Mouse (Mus musculus) lung, adult 2 months (tissue): ENCODE measurements around the gene Ucp3. TPM values are rescaled to one million over a fixed set of nuclear protein-coding genes. Genes with fewer than 3 reads are reported as not detected.
"Not testable (repeated sequence)": the region's sequence is repeated elsewhere in the genome, so short reads cannot be mapped to it uniquely, and the experiment has no call there.

Source experiments
- DNase-seq: peaks from one replicate; pipeline ENCODE4 v3.0.0; 2022
- H3K4me1 ChIP-seq: fragments of 200-500 bp; 2 replicates; pipeline ENCODE4 v1.6.1; 2011; ENCODE audit warnings: low read length; ENCODE audit not compliant: control insufficient read depth, insufficient read depth
- H3K4me3 ChIP-seq: fragments of 200-500 bp; replicated peaks from 2 replicates; pipeline ENCODE3; 2011; ENCODE audit warnings: low read depth, mild to moderate bottlenecking, control low read depth, low read length; ENCODE audit errors: extremely low read depth
- CTCF ChIP-seq: fragments of 200-500 bp; IDR thresholded peaks from 2 replicates; pipeline ENCODE4 v1.5.1; 2011; ENCODE audit warnings: mild to moderate bottlenecking, low read length, control low read depth; ENCODE audit not compliant: insufficient read depth
- POLR2A ChIP-seq: fragments of 200-500 bp; IDR thresholded peaks from 2 replicates; pipeline ENCODE4 v1.6.1; 2011; ENCODE audit warnings: low read depth, mild to moderate bottlenecking, control low read depth, low read length, borderline replicate concordance; ENCODE audit errors: extremely low read depth
- WGBS: fragments of 180-500 bp; shearing (Covaris S2); methylation state at CpG from one replicate; pipeline ENCODE4 v1.1.7; 2018; 5-methylcytosine and 5-hydroxymethylcytosine counted together
- polyA plus RNA-seq: library from polyadenylated mRNA; depleted of rRNA; stranded (reverse); fragments of >200 nt; gene quantifications from 2 replicates; pipeline ENCODE4 v1.2.3, GENCODE M21; 2012

Ucp3 gene
- polyA plus RNA-seq, 1 experiment: 7.8 TPM

DNA sequence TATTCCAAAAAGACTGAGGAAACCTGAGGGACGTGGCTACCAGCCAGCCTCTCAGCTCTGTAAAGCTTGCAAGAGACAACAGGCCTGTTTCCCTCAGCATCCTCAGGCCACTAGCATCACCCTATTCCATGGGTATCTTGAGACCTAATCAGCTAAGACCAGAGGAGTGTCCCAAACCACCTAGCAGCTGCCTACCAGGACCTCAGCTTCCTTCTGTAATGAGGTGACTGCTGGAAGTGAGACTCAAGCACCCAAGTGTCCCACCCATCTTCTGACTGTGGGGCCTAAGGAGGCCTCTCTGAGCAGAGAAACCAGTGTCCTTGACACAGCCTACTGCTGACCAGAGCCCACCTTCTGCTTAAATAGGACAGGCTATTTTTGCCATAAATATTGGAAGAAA lies 3.3 kb upstream of the Ucp3 start:
- no peak overlapping the region for H3K4me3 ChIP-seq
- H3K4me1 ChIP-seq: peaks cover 11% of the 10 kb centered on the region; the same call in 1 of the 2 replicates
- TF ChIP-seq POLR2A (no peak), CTCF (no peak)
- DNase-seq: no peak
- 100% methylated on average over 1 of the region's 1 CpGs for WGBS

DNA sequence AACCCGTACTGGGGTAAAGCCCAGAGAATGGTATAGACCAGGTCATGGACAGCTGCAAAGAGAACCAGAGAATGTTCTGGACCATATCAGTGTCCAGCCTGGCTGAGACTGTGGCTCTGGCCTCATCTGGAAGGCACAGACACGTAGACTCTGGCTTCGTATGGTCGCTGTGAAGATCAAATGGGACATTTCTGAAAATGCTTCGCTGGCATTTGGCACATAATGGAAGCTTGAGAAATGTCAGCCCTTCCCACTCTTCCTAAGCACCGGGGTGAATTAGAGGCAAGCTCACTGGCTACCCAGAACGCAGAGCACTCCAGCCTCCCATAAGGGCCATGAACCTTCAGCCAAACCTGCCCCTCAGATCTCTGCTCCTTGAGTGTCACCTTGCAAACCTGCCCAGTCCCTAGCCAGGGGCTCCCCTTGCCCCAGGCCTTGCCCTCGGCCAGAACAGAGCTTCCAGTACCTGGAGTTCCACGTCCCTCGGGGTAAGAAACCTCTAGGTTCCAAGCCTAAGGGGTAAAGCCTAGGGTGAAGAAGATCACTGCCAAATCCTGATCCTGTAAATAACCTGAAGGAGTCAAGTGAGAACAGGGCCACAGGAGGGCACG lies 1.9 kb upstream of the Ucp3 start:
- Histone ChIP-seq H3K4me3 (no peak overlapping the region), H3K4me1 (peaks cover 5% of the 10 kb centered on the region; the same call in 1 of the 2 replicates)
- DNase-seq: no peak
- TF ChIP-seq POLR2A (no peak), CTCF (no peak)
- WGBS: 89% methylated on average over 11 of the region's 11 CpGs

DNA sequence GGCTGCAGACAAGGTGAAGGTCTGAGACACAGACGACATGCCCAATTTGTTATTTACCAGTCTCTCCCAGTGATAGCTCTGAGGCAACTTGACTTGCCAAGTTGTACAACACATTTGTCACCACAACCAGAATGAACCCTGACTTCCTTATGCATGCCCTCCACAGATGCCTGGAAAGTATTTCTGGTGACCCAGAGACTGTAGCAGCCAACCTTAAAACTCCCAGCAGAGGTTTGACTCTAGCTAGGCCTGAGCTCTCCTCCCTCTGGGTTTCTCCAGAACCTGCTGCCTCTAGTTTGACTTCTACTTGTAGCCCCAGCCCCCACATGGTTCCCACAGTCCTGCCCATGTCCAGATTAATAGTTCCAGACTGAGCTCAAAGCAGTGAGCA lies 1.4 kb upstream of the Ucp3 start:
- WGBS: 91% methylated on average over 1 of the region's 1 CpGs

DNA sequence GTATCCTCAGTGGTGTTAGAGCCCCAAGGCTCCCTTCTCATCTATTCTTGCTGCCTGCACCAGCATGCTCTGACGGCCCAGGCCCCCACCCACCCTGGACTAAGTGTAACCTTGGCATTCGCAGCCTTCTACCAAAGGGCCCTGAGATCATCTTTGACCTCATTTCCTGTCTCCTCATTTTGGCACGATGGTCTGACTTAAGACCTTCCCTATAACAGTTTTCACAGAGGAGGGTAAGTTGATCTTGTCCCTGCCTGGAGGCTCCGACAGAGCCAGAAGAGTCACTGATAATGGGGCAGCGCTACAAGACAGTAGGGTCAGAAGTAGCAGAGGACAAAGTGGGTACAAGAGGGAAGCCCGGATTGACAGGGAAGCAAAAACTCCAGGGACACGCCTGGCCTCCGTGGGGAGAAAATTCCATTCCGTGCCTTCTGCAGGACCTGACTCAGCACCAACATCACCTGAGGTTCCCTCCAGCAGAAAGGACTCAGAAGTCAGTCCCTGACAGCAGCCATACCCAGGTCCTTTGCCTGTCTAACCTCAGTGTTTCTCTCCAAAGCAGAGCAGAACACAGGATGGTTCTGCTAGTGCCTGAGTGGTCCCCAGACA lies 1.2 kb downstream of the Ucp3 start:
- DNase-seq: no peak
- Histone ChIP-seq H3K4me3 (no peak overlapping the region), H3K4me1 (peaks cover 5% of the 10 kb centered on the region; the same call in 1 of the 2 replicates)
- 63% methylated on average over 9 of the region's 9 CpGs for WGBS
- TF ChIP-seq CTCF (no peak), POLR2A (no peak)

More for the DNA sequence above, 1.4 kb upstream of the Ucp3 start:
- no peak for TF ChIP-seq CTCF
- no peak for TF ChIP-seq POLR2A
- Histone ChIP-seq H3K4me3 (no peak overlapping the region), H3K4me1 (peaks cover 5% of the 10 kb centered on the region; the same call in 1 of the 2 replicates)
- DNase-seq: no peak

DNA sequence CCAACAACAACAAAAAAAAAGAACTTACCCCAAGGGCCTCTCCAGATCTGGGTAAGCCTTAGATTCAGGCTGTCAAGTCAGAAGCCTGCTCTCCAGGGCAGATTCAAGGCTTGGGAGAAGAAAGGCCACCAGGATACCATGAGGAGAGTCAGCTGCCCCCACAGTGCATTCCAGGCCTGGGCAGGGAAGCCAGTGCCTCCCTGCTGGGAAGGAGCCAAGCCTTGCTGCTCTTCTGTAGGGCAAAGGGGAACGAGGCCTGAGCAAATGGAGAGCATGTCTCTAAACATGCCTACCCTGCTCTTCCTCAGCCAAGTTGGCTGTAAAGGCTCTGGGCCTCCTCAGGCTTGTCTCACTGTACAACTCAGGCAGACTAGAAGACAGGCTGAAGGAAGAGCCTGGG lies 1.9 kb downstream of the Ucp3 start:
- no peak for TF ChIP-seq CTCF
- TF ChIP-seq POLR2A: no peak
- 25% methylated on average over 1 of the region's 1 CpGs for WGBS
- no peak for DNase-seq
- Histone ChIP-seq H3K4me3 (no peak overlapping the region), H3K4me1 (peaks cover 5% of the 10 kb centered on the region; the same call in 1 of the 2 replicates)

DNA sequence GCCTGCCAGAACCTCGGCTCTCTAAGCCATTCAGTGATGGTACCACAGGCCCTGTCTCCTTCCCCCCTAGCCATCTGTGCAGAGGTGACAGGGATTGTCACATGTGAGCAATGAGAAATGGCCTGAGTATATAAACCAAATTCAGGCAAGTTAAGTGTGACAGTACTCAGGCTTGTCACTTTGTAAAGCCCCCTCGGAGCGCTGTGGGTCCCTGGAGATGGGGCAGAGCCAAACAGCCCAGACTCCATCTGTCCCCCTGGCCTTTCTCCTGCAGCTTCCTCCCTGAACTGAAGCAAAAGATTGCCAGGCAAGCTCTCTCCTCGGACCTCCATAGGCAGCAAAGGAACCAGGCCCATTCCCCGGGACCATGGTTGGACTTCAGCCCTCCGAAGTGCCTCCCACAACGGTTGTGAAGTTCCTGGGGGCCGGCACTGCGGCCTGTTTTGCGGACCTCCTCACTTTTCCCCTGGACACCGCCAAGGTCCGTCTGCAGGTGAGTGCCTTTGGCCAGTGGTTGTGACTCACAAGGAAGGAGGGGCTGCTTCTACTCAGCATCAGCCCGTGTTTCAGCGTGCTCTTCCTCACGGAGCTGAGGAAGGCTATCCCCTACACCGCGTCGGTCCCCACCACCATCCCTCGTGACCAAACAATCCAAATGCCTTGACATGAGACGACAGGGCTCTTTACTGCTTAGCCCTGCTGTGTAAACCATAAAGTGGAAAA lies 6.5 kb downstream of the Ucp3 start:
- 74% methylated on average over 20 of the region's 20 CpGs for WGBS
- no peak for DNase-seq
- Histone ChIP-seq H3K4me1 (peaks cover 5% of the 10 kb centered on the region; the same call in 1 of the 2 replicates), H3K4me3 (no peak overlapping the region)
- TF ChIP-seq POLR2A (no peak), CTCF (no peak)

DNA sequence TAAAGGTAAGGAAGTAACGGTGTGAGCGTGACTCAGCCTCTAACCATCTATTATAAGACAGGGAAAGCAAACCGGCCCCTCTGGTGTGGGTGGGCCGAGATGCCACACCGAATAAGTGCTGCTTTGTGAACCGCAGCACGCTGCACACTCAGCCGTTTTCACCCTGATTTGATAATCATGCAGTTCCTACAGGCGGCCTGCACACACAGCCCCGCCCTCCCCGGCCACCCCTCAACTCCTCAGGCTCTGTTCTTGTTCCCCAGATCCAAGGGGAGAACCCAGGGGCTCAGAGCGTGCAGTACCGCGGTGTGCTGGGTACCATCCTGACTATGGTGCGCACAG lies 7.0 kb downstream of the Ucp3 start:
- DNase-seq: no peak
- 71% methylated on average over 15 of the region's 15 CpGs for WGBS
- peaks cover 3% of the 10 kb centered on the region; the same call in 1 of the 2 replicates for H3K4me1 ChIP-seq
- TF ChIP-seq CTCF (no peak), POLR2A (no peak)
- H3K4me3 ChIP-seq: no peak overlapping the region

DNA sequence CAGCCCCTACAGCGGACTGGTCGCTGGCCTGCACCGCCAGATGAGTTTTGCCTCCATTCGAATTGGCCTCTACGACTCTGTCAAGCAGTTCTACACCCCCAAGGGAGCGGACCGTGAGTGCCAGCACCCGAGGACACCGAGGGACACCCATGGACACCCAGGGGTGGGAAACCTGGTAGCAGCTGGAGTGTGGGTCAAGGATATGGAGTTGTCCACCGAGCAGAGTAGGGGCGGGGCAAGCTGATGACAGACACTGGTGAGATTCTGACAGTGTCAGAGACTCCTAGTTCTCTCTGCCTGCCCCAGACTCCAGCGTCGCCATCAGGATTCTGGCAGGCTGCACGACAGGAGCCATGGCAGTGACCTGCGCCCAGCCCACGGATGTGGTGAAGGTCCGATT lies 7.4 kb downstream of the Ucp3 start:
- DNase-seq: no peak
- TF ChIP-seq POLR2A: no peak
- 80% methylated on average over 17 of the region's 17 CpGs for WGBS
- no peaks in the 10 kb centered on the region for H3K4me1 ChIP-seq
- H3K4me3 ChIP-seq: no peak overlapping the region

DNA sequence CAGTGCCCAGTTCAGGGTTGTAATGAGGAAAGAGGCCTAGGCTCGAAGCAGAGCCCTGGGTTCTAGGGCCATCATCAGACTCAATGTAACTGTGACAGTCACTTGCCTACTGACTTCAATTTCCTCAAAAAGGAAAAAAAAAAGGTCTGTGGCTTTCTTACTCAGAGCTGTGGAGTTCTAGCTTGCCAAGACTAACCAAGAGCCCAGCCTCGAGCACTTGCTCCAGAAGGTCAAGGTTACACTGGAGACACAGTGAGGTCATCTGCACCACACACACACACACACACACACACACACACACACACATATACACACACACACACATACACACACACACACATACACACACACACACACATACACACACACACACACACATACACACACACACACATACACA lies 9.3 kb downstream of the Ucp3 start:
- DNase-seq, H3K4me1 ChIP-seq, H3K4me3 ChIP-seq: not testable (repeated sequence)
- 74% methylated on average over 2 of the region's 2 CpGs for WGBS

DNA sequence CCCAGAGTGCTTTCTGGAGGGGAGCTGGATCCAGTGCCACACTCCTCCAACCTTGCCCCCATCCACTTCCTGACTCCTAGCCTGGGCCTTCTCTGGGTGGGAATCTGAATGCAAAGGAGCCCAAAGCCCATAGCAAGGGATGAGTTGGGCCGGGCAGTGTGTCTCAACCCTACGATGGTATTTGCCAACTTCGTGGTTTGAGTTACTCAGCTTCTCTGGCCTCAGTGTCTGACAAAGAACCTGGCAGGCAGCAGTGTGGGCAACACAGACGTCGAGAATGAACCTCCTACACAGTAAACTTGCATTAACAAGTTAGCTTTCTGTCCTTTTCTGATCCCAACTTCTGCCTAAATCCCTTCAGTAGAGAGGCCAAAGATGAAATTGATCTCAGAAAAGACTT lies 11.7 kb downstream of the Ucp3 start:
- no peak for TF ChIP-seq POLR2A
- TF ChIP-seq CTCF: no peak
- 69% methylated on average over 5 of the region's 5 CpGs for WGBS
- no peak for DNase-seq
- H3K4me3 ChIP-seq: no peak overlapping the region
- H3K4me1 ChIP-seq: no peaks in the 10 kb centered on the region
